Mouse (Mus musculus): Measurements from ENCODE around the gene Ltk.
"Not testable (repeated sequence)": the region's sequence is repeated elsewhere in the genome, so short reads cannot be mapped to it uniquely, and the experiment has no call there.

The Ltk gene

DNA sequence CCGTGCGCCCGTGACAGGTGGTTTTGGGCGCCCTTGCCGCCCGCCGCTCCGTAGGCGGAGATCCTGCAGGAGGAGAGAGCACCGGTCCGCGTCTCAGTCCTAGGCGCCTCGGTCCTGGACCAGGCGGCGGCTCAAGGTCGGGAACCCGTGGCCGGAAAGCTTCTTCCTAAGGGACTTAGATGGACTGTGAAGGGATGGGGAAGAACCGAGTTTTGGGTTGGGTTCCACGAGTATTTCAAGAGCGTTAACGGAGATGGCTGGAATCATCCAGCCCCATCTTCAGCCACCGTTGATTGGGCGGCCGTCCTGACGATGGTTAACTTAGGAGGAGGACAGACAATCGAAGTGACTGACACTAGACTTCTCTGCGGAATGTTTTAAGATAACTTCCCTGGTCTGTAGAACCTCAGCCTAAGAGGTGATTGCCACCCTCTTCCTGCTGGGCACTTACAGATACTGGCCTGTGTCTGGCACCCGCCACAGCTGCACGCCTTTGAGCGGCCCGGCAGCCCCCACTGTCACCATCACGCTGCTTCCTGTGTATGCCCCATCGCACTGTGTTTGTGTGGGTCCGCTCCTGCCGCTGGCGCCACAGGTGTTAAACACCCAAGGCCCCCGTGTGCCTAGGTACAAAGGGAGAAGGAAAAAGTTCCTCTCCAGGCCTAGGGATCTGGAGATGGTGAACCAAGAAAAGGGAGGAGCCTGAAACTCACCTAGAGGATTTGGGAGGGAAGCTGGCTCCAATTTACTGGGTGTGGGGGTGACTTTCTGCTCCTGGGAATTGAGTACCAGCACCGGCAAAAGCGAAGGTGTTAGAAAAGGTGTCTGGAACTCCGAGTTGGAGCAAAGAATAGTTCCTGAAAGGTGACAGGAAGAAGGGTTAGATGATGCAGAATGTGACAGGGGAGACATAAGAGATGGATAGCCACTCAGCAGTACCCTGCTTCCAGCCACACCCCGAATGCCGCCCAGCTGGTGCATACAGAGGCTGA is 1.1 kb downstream of the Ltk start:
- DNase-seq (ENCODE audit: low spot score) = peak; percentile 13

DNA sequence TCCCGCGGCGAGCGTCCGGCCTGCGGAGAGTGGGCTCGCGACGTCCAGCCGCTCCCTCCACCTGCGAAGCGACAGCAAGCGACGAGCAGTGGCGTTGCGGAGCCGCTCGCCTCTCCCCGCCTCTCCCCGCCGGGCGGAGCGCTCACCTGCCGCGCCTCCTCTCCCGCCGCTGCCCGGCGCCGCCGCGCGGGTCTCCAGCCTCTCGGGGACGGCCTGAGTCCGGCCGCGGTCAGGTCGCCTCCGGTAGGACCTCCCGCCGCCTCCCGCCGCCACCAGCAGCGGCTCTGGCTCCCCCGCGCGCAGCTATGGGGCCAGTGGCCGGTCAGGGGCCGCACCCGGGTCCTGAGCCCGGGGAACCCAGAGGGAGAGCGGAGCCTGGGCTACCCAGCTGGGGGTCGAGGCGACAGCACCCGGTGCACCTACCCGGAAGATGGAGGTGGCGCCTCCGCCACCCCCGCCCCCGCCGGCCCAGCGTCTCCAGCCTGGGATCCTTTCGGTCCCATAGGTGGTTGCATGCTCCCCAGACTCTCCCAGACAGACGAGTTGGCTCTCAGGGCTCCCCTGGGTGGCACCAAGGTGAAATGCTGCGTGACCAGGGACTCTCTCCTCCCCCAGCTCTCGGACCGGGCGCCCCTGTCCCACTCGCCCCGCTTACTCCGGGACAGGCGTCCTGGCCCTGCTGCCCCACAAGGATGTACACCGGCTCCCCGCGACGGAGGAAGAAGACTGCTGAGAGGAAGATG is 2.0 kb downstream of the Ltk start:
- peak; percentile 33 for DNase-seq (ENCODE audit: low spot score)

DNA sequence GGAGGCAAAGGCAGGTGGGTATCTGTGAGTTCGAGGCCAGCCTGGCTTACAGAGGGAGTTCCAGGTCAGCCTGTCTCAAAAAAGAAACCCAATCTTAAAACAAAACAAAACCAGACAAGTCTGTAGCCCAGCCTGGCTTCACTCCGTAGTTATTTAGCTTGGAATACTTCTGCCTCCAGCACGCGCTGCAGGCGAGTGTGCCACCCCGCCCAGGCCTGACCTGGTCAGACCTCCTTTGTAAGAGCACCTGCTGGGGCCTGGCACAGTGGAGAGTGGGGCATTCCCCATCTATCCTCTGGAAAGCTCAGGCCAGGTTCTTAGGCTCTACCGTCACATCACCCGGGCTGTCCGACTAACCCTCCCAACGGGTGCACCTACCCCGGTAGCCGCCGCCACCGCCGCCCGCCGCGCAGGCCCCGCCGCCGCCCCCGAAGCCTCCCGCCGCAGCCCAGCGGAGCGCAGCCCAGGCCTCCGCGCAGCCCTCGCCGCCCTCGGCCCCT is 2.6 kb downstream of the Ltk start:
- DNase-seq (ENCODE audit: low spot score) = peak; percentile 24

DNA sequence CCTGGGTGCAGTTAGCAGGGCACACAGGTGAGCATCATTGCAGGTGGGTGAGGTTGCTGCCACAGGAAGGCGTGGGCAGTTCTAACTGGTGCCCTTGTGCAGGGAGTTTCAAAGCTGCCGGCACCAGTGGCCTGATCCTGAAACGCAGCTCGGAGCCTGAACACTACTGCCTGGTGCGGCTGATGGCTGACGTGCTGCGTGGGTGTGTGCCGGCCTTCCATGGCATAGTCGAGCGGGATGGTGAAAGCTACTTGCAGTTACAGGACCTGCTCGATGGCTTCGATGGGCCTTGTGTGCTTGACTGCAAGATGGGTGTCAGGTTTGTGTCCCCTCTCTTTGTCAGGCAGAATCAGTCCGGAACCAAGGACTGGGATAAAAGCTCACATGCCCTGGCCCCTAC is 11.0 kb downstream of the Ltk start:
- DNase-seq (ENCODE audit: low spot score) = no peak

DNA sequence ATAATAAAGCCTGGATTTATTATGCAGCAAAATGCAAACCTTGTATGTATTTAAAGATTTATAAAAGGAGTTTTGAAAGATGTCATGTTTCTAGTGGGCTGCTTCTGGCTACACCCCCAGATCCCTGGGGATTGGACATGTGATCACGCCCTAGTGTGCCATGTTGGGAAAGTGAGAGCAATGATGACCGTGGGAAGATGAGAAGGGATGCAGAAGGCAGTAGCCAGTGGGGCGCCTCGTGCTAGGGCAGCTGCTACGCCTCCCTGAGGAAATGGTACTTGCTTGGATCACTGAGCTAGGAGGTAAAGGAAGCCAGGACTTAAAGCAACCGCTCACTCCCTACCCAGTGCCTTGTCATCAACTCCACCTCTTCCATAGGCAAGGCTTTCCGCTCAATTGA is 12.7 kb downstream of the Ltk start:
- DNase-seq (ENCODE audit: low spot score) = no peak

DNA sequence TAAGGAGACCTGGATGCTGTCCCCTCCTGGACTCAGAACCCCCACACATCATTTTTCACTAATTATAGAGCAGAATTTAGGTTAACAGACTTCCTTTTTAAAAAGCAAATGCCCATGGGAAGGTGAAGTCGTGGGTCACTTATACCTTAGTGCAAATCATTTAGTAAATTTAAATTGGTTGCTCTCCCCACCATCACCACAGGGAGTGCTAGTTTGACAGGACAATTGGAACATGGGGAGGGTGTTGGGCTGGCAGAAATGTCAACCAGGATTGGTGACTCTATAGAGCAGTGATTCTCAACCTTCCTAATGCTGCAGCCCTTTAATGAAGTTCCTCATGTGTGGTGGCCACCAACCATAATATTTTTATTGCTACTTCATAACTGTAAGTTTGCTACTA is 14.9 kb downstream of the Ltk start:
- peak; percentile 43 for DNase-seq (ENCODE audit: low spot score)

DNA sequence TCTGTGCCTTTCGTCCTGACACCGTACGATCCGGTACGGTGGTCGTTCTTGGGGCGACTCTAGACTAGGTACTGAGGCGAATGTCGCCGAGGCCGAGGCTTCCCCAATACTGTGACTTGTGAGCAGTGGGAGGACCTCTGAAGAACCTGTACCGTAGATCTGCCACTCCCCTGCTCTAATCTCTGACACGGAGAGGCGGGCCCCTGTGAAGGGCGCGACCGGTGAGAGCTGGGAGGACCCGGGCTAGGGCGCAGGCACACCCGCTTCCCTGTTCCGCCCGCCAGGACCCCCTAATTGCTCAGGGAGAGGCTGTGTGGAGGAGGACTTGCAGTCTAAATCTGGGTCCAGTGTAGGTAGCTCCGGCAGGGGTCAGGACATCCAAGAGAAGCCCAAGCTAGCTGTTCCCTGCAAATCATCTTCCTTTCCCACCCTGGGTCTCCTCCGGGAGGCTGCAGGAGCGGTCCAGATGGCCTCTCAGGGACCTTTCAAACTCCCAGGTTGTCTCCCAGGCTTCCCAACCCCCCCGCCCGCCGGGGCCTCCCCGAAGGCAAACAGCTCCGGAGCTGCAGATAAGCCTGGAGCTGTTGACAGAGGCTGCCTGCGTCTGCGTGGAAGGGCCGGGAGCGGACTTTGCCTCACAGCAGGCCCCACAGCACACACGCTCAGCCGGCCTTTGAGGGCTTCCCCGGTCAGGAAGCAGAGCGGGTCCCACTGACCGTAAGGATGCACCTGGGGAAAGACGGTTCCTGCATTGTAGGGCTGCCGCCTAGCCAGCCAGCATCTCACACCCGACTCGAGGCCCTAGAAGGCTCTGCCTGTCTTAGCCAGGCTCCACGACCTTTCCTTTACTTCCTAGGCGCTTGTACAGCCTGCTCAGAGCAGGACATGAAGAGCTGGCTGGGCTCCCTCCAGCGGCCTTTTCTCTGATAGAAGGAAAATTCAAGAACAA is 15.8 kb downstream of the Ltk start:
- peak; percentile 67 for DNase-seq (ENCODE audit: low spot score)

DNA sequence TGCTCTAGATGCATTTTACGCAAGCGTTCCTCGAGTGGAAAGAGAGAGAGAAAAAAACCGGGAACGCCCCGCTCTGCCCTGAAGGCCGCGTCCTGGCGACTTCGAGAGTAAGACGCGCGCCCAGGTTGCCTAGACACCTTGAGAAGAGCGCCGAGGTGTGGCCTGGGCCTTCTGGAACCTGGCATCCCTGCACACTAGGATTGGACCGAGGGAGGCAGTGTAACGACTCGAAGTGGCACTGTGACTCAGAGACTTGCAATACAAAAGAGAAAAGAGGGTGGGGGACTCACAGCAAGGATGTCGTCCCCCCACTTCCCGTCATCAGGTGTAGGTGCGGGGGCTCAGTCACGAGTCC is 16.4 kb downstream of the Ltk start:
- DNase-seq (ENCODE audit: low spot score) = peak; percentile 54

DNA sequence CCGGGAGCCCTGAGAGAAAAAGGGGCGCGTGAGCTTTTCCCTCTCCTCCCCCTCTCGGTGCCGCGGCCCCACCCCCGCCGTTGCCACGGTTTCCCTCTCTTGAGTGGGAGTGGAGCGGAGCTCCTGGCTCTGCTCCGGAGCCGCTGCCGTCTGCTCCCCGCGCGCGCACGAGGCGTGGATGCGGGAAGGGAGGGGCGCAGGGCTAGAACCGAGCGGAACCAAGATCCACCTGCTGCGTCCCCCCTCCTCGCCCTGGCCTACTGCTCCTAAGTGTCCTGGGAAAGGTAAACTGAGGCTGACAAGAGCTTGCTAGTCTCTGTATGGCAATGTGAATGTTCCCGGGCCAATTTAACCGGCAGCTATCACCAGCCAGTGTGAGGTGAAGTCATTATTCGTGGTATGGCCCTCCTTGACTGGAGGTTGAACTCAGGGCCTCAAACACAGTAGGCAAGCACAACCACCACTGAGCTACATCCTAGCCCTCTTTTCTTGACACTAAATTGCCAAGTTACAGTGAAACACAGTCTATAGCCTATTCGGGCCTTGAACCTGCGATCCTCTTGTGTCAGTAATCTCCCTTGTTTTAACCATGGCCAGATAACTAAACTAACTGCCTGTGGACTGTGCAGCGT is 16.9 kb downstream of the Ltk start:
- DNase-seq (ENCODE audit: low spot score) = no peak

DNA sequence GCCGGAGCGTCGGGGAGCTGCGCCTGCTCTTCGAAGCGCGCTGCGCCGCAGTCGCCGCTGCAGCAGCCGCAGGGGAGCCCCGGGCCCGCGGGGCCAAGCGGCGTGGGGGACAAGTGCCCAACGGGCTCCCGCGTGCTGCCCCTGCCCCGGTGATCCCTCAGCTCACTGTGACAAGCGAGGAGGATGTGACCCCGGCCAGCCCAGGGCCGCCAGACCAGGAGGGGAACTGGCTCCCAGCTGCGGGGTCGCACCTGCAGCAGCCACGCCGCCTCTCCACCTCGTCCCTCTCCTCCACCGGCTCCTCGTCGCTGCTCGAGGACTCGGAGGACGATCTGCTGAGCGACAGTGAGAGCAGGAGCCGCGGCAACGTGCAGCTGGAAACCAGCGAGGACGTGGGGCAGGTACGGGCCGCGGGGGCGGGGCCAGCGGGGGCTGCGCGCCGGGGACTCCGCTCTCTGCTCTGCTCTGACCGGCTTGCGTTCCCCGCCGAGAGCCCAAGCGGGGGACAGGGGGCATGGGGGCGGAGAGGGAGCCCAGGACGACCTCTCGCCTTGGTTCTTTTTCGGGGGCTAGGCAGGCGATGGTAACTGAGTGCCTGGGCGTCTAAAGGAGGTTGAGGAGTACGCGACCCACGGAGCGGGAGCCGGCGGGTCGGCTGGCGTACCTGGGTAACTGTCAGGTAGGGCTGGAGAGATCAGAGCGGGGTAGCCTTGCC is 17.6 kb downstream of the Ltk start:
- peak; percentile 35 for DNase-seq (ENCODE audit: low spot score)

DNA sequence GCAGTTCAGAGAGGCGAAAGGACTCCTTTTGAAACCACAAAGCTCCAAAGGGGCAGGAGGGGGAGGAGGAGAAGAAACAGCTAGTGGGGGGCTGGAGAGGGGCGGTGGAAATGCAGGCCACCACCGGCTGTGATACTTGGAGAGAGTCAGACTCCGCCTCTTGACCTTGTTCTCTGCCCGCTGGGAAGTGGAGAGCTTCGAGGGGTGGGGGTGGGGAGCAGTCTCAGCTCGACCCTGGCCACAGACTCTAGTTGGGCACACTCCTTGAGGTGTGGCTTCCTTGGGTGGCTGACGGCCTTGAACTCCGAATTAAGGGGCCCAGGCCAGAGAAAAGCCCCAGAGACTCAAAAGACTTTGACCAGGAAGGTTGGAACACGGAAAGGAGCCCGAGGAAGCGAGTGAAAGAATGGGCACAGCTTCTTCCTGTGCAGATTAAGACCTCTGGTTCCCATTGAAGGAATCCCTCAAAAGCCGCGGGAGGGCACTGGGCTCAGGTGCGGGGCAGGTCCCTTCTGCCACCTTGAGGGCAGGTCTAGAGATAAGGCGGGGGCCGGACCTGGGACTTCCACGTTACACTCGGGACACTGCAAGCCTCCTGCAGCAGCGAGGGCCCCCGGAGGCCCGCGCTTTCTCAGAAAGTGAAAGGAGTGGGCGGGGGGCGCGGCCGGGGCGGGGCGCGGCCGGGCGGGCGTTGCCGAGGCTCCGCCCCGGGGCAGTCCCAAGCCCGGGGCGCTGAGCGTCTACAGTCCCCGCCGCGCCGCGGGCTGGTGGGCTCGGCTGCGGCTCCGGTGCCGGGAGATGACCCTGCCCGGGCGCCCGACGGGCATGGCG is 18.4 kb downstream of the Ltk start, which contains the start of gene Itpka:
Gene Itpka, plus strand, starts transcription at position 757 of the 831 bp plus-strand sequence.
- DNase-seq (ENCODE audit: low spot score) = peak; percentile 66

DNA sequence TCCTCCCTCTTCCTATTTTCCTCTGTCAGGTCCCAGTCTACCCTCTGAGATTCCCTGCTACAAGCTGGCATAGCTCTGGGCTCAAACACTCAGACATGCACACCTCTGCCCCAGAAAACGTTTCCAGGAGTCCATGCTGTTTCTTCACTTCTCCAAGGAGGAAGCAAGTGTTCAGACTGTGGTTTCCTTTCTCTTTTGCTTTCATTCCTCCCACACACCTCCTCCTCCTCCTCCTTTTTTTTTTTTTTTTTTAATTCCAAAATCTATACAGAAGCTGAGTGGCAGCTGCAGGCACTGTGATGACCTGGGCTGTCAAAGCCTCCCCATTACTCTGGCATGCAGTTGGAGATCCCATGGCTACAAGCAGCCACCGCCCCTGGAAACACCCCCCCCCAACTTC is 19.7 kb downstream of the Ltk start:
- DNase-seq (ENCODE audit: low spot score) = no peak

DNA sequence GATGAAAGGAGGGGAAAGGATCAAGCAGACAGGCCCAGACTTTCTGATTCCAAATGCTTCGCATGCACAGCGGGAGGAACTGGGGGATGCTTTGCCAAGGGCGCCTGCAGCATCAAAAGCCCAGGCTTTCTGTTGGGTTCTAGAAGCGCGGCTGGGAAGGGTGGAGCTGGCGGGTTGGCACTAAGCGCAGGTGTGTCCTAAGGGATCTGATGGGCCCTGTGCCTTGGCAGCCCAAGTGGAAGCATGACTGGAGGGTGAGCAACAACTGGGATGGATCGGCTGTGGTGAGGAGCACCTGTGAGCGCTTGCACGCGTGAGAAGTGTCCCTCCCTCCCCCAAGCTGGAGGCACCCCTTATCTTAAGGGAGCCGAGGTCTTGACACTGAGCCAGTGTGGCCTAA is 23.1 kb downstream of the Ltk start:
- no peak for DNase-seq (ENCODE audit: low spot score)

DNA sequence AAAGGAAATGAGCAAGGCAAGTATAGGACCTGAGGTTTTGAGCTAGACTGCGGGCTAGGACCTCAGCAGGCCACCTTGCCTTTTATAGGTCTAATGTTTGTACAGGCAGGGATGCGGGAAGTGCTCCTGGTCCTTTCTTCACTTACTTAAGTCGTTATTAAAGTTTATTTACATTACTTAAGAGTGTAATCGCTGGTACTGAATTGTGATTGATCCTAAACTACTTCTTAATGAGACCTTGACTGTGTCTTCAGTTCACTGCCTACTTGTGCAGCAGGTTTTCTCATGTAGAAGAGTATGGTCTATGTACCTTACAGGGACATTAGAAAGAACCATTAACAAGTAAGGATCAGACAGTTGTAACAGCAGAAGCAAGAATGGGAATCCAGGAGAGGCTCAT is 29.5 kb downstream of the Ltk start:
- no peak for DNase-seq (ENCODE audit: low spot score)

DNA sequence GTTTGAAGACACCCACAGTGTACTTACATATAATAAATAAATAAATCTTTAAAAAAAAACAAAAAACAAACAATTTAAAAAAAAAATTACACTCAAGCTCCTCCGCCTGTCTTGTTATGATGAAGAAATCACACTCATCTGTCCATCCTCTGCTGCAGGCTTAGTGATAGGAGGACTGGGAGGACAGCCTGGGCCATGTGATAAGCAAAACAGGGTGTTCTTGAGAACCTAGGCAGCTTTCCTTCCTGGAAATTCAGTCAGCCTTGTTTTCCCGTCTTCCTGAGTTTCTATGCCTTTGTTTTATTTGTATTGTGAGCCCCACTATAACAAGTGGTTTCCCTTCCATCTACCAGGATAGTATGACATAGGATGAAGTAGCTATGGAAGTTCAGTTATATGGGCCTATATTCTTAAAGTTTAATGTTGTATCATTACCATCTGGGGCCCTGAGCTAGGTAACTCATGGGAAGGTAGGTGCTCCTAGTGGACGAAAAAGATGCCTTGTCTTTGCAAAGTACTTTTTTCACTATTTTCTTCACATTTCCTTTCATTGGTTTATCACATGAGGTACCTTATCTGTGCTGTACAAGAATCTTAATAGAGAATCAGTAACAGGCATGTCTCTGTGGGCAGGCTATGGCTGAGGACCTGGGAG is 32.3 kb downstream of the Ltk start:
- no peak for DNase-seq (ENCODE audit: low spot score)

DNA sequence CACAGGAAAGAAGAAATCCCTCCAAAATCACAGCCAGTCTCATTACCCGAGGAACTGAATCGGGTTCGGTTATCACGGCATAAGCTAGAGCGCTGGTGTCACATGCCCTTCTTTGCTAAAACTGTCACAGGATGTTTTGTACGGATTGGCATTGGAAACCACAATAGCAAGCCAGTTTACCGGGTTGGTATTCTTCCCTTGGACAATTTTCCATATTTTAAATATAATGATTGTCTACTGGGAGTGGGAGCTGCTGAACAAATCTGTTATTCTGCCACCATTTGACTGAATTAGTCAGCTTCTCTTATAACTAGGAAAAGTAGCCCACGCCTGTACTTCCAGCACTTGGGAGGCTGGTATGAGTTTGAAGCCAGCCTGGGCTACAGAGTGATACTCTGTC is 39.2 kb downstream of the Ltk start:
- no peak for DNase-seq (ENCODE audit: low spot score)

DNA sequence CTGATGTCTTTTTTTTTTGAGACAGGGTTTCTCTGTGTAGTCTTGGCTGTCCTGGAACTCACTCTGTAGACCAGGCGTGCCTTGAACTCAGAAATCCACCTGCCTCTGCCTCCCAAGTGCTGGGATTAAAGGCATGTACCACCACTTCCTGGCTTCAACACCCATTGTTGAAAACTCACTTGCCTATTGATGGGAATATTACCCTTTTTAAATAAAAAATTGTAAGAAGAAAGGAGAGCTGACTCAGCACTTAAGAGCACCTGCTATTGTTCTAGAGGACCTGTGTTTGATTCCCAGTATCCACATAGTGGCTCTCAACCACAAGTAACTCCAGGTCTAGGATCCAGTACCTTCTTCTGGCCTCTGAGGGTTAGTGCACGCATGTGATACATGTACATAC is 44.4 kb downstream of the Ltk start:
- DNase-seq (ENCODE audit: low spot score) = not testable (repeated sequence)

DNA sequence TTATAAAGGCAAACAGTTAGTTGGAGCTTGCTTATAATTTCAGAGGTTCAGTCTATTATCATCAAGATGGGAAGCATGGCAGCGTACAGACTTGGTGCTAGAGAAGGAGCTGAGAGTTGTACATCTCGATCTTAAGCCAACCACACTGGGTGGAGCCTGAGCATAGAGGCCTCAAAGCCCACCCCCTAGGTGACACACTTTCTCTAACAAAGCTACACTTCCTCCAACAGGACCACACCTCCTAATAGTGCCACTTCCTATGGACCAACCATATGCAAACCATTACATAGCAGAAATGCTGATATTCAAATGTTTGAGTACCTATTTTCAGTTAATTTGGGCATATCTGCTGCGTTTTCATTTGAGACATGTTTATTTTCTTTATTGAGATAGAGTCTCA is 50.2 kb downstream of the Ltk start:
- DNase-seq (ENCODE audit: low spot score) = no peak

DNA sequence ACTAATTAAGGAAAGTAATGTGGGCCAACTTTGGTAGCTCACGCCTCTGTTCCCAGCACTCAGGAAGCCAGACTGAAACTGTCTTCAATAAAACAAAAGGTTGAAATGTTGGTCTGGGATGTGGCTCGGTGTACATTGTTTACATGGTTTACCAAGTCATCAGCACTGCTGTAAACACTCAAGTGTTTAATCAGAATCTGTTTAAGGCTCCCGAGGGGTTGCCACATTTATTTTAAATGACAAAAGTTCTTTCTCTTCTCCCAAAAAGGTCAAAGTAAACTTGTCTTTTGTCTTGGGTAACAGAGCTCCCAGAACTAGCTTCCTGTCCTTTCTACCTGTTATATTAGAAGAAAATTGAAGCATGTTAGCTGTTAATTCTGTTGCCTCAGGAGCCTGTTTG is 52.6 kb downstream of the Ltk start:
- DNase-seq (ENCODE audit: low spot score) = no peak
